Comparison of ENCODE assay signal across 10 mouse cellular contexts in the genomic region with DNA sequence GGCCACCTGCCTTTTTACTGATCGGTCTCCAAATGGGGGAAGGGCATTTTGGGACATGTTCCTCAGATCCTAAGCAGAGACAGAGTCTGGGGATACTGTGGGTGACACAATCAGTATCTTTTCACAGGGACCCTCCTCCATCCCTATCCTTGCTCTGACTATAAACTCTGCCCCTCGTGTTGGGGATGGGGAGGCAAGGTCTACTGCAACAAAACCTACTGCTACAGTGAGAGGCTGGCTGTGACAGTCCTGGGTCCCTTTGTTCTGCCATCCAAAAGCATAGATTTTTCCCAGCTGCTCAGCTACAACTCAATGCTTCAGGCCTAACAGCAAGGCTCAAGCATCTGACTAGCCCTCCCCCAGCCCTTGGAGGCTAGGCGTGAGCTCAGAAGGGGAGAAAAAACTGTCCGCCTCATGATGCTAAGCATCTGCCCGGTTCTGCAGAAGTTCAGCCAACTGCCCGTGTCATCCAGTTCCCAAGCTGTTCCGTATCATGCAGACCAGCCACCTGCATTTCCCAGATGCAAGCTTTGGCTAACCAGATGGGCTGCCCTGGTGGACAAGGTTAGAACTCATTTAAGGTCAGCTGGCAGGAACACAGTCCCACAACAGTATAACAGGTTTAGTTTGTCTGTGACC.
DNase-seq lines count a peak whose midpoint lies in the region; ATAC-seq and TF ChIP-seq lines count a peak whose summit lies in the region.
"Had no signal": no experiment of that assay in that cellular context is flagged by ENCODE, and none has a peak within 500 bp of the region (broad histone marks: within the 10 kb centered on the region; RNA-seq: fewer than 3 reads in every experiment).

No protein-coding gene starts in this region.

- H3K36me3 ChIP-seq in embryonic facial prominence, embryonic 14.5 days (ENCODE audit: control insufficient read depth, insufficient read depth, low read length) = no peaks in the 10 kb centered on the region
- no peaks in the 10 kb centered on the region for H3K36me3 ChIP-seq in embryonic facial prominence, embryonic 10.5 days (replicated peaks)
- H3K36me3 ChIP-seq in kidney, embryonic 14.5 days (ENCODE audit: control insufficient read depth, insufficient read depth, low read length) = no peaks in the 10 kb centered on the region
- H3K36me3 ChIP-seq in limb, embryonic 10.5 days = no peaks in the 10 kb centered on the region
- H3K36me3 ChIP-seq in lung, postnatal 0 days (ENCODE audit: insufficient read depth, low read length) = no peaks in the 10 kb centered on the region
- H3K36me3 ChIP-seq: limb, embryonic 13.5 days had no signal

- H3K4me2 ChIP-seq in embryonic facial prominence, embryonic 14.5 days (ENCODE audit: low read depth, low read length) = no peak overlapping the region
- H3K4me2 ChIP-seq in kidney, embryonic 14.5 days (replicated peaks; ENCODE audit: low read depth, low read length) = no peak overlapping the region
- no peak overlapping the region for H3K4me2 ChIP-seq in lung, postnatal 0 days (replicated peaks; ENCODE audit: low read depth, low read length)
- H3K4me2 ChIP-seq: limb, embryonic 13.5 days had no signal

- WGBS in embryonic facial prominence, embryonic 14.5 days = 57% methylated on average over 7 of the region's 7 CpGs
- 70% methylated on average over 7 of the region's 7 CpGs for WGBS in embryonic facial prominence, embryonic 10.5 days
- 36% methylated on average over 7 of the region's 7 CpGs for WGBS in kidney, embryonic 14.5 days
- WGBS in limb, embryonic 10.5 days = 66% methylated on average over 7 of the region's 7 CpGs
- 61% methylated on average over 7 of the region's 7 CpGs for WGBS in lung, postnatal 0 days

- H3K27me3 ChIP-seq in embryonic facial prominence, embryonic 14.5 days (replicated peaks; ENCODE audit: control insufficient read depth, insufficient read depth, low read length) = no peaks in the 10 kb centered on the region
- H3K27me3 ChIP-seq in embryonic facial prominence, embryonic 10.5 days (replicated peaks; ENCODE audit: low read depth, poor library complexity, severe bottlenecking) = peaks cover 5% of the 10 kb centered on the region; the same call in 1 of the 2 replicates
- no peaks in the 10 kb centered on the region for H3K27me3 ChIP-seq in kidney, embryonic 14.5 days (ENCODE audit: control insufficient read depth, insufficient read depth, low read length)
- H3K27me3 ChIP-seq in limb, embryonic 10.5 days (ENCODE audit: low read depth, poor library complexity, severe bottlenecking) = no peaks in the 10 kb centered on the region
- H3K27me3 ChIP-seq in lung, postnatal 0 days (replicated peaks; ENCODE audit: insufficient read depth, low read length) = no peaks in the 10 kb centered on the region

- ATAC-seq in embryonic facial prominence, embryonic 14.5 days (ENCODE audit: low read depth) = peak; percentile 57; the same call in 1 of the 2 replicates
- peak; percentile 62 for ATAC-seq in kidney, embryonic 14.5 days (ENCODE audit: low FRiP score, low TSS enrichment)
- no peak for ATAC-seq in lung, postnatal 0 days
- ATAC-seq: inflammation-experienced regulatory T-cells, adult 6 months had no signal

- no peak for TF ChIP-seq CTCF in lung, postnatal 0 days (IDR thresholded peaks at IDR 0.05)

- no peak overlapping the region for H3K27ac ChIP-seq in embryonic facial prominence, embryonic 14.5 days (replicated peaks; ENCODE audit: low read depth, low read length)
- no peak overlapping the region for H3K27ac ChIP-seq in embryonic facial prominence, embryonic 10.5 days (replicated peaks)
- H3K27ac ChIP-seq in kidney, embryonic 14.5 days (ENCODE audit: low read depth, low read length) = peak overlapping the region; percentile 8; the same call in 1 of the 2 replicates
- H3K27ac ChIP-seq in limb, embryonic 10.5 days = peak overlapping the region; percentile 46; the same call in 1 of the 2 replicates
- H3K27ac ChIP-seq in lung, postnatal 0 days (ENCODE audit: low read length) = no peak overlapping the region
- H3K27ac ChIP-seq: limb, embryonic 13.5 days had no signal

- DNase-seq in embryonic facial prominence, embryonic 14.5 days (ENCODE audit: low spot score) = peak; percentile 58
- DNase-seq in embryonic facial prominence, embryonic 10.5 days (ENCODE audit: low spot score) = no peak
- no peak for DNase-seq in kidney, postnatal 36 days
- peak; percentile 45 for DNase-seq in brain, adult 2 months (ENCODE audit: low read depth, low spot score)
- no peak for DNase-seq in limb, embryonic 10.5 days (ENCODE audit: low spot score)
- no peak for DNase-seq in lung, postnatal 0 days (ENCODE audit: low spot score)
- DNase-seq in thymus, postnatal 10 days (ENCODE audit: low spot score in 2 of 2) = no peak

- peaks cover 5% of the 10 kb centered on the region; the same call in 1 of the 2 replicates for H3K4me1 ChIP-seq in embryonic facial prominence, embryonic 14.5 days (ENCODE audit: control insufficient read depth, insufficient read depth, low read length)
- peaks cover 25% of the 10 kb centered on the region for H3K4me1 ChIP-seq in embryonic facial prominence, embryonic 10.5 days
- H3K4me1 ChIP-seq in kidney, embryonic 14.5 days (ENCODE audit: control insufficient read depth, insufficient read depth, low read length) = peaks cover 18% of the 10 kb centered on the region
- H3K4me1 ChIP-seq in limb, embryonic 10.5 days = peaks cover 35% of the 10 kb centered on the region
- no peaks in the 10 kb centered on the region for H3K4me1 ChIP-seq in lung, postnatal 0 days (ENCODE audit: insufficient read depth, low read depth, low read length)
- H3K4me1 ChIP-seq: limb, embryonic 13.5 days had no signal

- no peak for TF ChIP-seq EP300 in lung, postnatal 0 days (IDR thresholded peaks at IDR 0.05)

- H3K4me3 ChIP-seq in embryonic facial prominence, embryonic 14.5 days (ENCODE audit: low read depth, low read length) = no peak overlapping the region
- no peak overlapping the region for H3K4me3 ChIP-seq in embryonic facial prominence, embryonic 10.5 days
- no peak overlapping the region for H3K4me3 ChIP-seq in kidney, embryonic 14.5 days (ENCODE audit: low read length)
- H3K4me3 ChIP-seq in limb, embryonic 10.5 days = no peak overlapping the region
- no peak overlapping the region for H3K4me3 ChIP-seq in lung, postnatal 0 days (ENCODE audit: low read depth, low read length)
- H3K4me3 ChIP-seq: limb, embryonic 13.5 days had no signal

- no peak overlapping the region for H3K9ac ChIP-seq in embryonic facial prominence, embryonic 14.5 days (ENCODE audit: low read depth, low read length)
- H3K9ac ChIP-seq in kidney, embryonic 14.5 days (ENCODE audit: low read depth, low read length) = no peak overlapping the region
- H3K9ac ChIP-seq in lung, postnatal 0 days (replicated peaks; ENCODE audit: low read depth) = no peak overlapping the region
- H3K9ac ChIP-seq: limb, embryonic 13.5 days had no signal

- no peaks in the 10 kb centered on the region for H3K9me3 ChIP-seq in embryonic facial prominence, embryonic 14.5 days (ENCODE audit: control insufficient read depth, low read length)
- no peaks in the 10 kb centered on the region for H3K9me3 ChIP-seq in embryonic facial prominence, embryonic 10.5 days
- H3K9me3 ChIP-seq in kidney, embryonic 14.5 days (ENCODE audit: control insufficient read depth, low read length) = no peaks in the 10 kb centered on the region
- no peaks in the 10 kb centered on the region for H3K9me3 ChIP-seq in limb, embryonic 10.5 days (replicated peaks)
- no peaks in the 10 kb centered on the region for H3K9me3 ChIP-seq in lung, postnatal 0 days (ENCODE audit: low read length)
- H3K9me3 ChIP-seq: limb, embryonic 13.5 days had no signal

Comparison
In these comparisons a context has a peak if more than half of its experiments do, and no peak if none do; other contexts are left out.
1. DNase-seq: peak in embryonic facial prominence, embryonic 14.5 days (single experiment) and brain, adult 2 months (single experiment); none in embryonic facial prominence, embryonic 10.5 days (single experiment), kidney, postnatal 36 days (0 of 2), limb, embryonic 10.5 days (single experiment), lung, postnatal 0 days (single experiment) and thymus, postnatal 10 days (0 of 2).
2. H3K27ac ChIP-seq: peak in kidney, embryonic 14.5 days (single experiment) and limb, embryonic 10.5 days (single experiment); none in embryonic facial prominence, embryonic 14.5 days (single experiment), embryonic facial prominence, embryonic 10.5 days (single experiment) and lung, postnatal 0 days (single experiment).